ENCODE assay signal across 8 mouse cellular contexts in the genomic region with DNA sequence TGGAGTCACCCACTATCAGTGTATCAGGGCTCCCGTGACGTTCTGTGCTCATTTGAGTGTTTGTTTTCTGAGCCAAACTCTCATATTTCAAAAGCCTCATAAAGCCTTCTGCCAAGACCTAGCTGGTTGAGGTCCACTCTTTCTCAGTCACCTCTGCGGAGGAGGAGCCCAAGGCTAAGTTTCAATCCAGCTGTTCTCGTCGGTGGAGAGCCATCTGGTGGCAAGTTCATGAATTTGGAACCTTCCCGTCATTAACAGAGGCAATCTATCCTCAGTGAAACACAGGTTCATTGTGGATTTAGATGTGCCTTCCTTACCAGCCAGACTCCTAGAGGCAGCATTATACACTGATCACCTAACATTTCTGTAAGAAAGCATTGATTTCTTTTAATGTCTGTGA.
A peak's percentile ranks its signal among the peaks of the same experiment; 100 is the strongest.
DNase-seq lines count a peak whose midpoint lies in the region.

No protein-coding gene starts in this region.

- peak; percentile 44 to 57 for DNase-seq in cerebellum, postnatal 10 days
- DNase-seq in cerebellum, adult 8-10 months = no peak
- peak; percentile 14 for DNase-seq in 416B (ENCODE audit: low read depth)
- DNase-seq in embryo, embryonic 10 days (ENCODE audit: low spot score) = peak; percentile 69
- DNase-seq in hindlimb bud, embryonic 11.5 days (ENCODE audit: extremely low spot score, low read depth, low spot score) = peak; percentile 14
- peak; percentile 44 to 70 for DNase-seq in lung, adult 18-20 months
- peak; percentile 2 for DNase-seq in ovary, postnatal 10 days (ENCODE audit: low spot score)
- no peak for DNase-seq in thymus, postnatal 14 days

Comparison
In these comparisons a context has a peak if more than half of its experiments do, and no peak if none do; other contexts are left out.
1. DNase-seq: peak in cerebellum, postnatal 10 days (2 of 2), 416B (single experiment), embryo, embryonic 10 days (single experiment), hindlimb bud, embryonic 11.5 days (single experiment), lung, adult 18-20 months (2 of 2) and ovary, postnatal 10 days (single experiment); none in cerebellum, adult 8-10 months (single experiment) and thymus, postnatal 14 days (single experiment).